Mouse (Mus musculus) natural killer cell, adult 2 months (primary cell): ENCODE data around the gene Spata21.
"Not testable (repeated sequence)": the region's sequence is repeated elsewhere in the genome, so short reads cannot be mapped to it uniquely, and the experiment has no call there.

Source experiments
- DNase-seq, 2 experiments: peaks; one replicate each; pipeline ENCODE4 v3.0.0; 2022; ENCODE audit warnings: low spot score in 2 of 2

Spata21 gene

DNA sequence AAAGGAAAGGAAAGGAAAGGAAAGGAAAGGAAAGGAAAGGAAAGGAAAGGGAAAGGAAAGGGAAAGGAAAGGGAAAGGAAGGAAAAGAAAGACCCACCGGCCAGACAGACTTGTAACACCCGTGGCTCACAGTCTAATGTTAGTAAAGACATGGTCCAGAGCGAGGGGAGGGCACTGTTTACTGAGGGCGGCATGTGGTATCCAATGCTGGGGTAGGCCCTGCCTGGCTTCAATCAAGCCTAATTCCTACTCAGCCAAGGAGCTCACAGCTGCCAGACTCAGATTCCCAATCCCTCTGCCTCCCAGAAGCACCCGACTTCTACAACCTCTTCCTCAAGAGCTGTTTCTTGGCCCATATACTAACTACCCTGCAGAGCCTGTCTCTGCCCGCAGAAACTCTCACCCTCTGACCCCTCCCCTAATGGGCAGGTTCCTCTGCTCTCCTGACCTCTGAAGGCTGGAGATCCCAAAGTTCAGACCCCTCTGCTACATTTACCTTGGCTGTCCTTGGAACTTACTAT is 41.1 kb downstream of the Spata21 start:
- no peak for DNase-seq

GRCm38 (mm10) chr4:141130704-141131342 is 42.7 kb downstream of the Spata21 start:
- no peak for DNase-seq

- no peak for DNase-seq
Observed at GRCm38 (mm10) chr4:141131531-141132061, 43.5 kb downstream of the Spata21 start.

DNA sequence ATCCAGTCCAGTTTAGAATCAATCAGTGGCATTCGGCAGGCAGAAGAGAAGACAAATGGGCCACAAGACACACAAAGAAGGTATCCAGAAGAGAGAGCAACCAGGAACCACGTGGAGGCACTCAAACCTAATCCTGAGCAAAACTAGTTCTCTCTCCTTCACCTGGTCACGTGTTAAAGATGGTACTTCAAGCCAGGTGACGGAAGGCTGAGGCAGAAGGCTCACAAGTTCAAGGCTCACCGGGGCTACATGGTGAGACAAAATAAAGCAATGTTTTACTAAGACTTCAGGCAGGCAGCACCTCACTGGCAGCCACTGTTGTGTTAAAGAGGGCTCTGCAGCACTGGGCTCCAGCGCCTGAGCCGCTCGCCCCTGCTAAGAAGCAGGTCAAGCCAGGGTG is 44.1 kb downstream of the Spata21 start:
- DNase-seq = no peak

- no peak for DNase-seq
Observed at GRCm38 (mm10) chr4:141133227-141133626, 45.1 kb downstream of the Spata21 start.

DNA sequence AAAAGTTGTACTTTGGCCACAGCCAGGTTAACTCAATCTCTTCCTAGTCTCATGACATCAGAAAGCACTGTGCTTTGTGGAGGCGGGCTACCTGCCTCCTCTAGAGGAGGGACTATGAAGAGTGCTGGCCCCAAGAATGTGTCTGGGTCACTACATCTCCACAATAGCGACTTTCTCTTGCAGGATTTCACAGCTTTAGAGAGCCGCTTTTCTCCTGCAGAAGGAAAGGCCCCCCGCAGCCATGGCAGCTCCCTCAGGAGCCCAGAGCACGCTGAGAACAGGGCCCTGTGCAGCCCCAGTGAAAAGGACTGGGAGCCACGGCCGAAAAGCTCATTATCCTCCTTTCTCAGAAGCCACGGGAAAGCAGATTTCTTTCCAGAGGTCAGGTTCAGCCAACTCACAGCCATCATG is 45.9 kb downstream of the Spata21 start:
- no peak for DNase-seq

DNA sequence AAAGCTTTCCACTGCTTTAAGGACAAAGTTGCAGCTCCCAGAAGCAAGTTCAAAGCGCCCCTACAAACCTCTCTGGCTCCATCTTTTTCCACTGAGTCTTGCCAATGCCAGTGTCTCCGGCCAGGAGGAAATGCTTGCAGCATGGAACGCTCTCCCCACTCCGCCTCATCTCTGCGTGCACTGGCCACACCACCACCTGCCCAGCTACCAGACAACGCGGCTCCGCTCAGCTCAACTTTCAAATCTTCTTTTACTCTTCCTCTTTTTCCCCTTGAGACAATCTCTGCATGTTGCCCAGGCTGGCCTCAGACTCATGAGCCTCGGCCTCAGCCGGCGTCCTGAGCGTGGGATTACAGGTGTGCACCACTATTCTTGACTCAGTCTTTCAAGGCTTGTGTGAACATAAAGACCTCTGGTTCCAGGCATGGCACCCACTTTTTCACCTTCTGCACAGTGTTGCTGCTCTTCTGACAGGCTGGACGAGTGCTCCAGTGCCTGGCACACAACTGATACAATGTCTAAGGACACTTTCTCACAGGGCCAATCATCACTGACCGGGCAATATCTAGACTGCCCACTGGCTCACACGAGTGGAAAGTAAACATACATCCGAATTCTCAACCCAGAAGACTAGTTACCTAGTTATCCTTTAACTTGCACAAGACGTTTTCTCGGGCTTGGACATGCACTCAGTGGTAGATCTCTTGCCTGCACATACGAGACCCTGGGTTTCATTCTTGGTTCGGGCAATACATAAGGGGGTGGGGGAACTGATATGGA is 46.8 kb downstream of the Spata21 start:
- DNase-seq = peak in 1 of 2 experiments; percentile 46

- DNase-seq = no peak
Observed at GRCm38 (mm10) chr4:141136126-141136525, 48.0 kb downstream of the Spata21 start.

GRCm38 (mm10) chr4:141137740-141138139 is 49.6 kb downstream of the Spata21 start:
- peak in 1 of 2 experiments; percentile 38 for DNase-seq

GRCm38 (mm10) chr4:141138425-141139115 is 50.4 kb downstream of the Spata21 start:
- no peak for DNase-seq

- peak; percentile 97 to 99 for DNase-seq
Observed at GRCm38 (mm10) chr4:141139116-141139970, 51.2 kb downstream of the Spata21 start, which contains the start of gene Szrd1. Gene Szrd1, minus strand, starts transcription at chr4:141139775.

- not testable (repeated sequence) for DNase-seq
Observed at GRCm38 (mm10) chr4:141140354-141140753, 52.2 kb downstream of the Spata21 start.

GRCm38 (mm10) chr4:141140967-141141366 is 52.8 kb downstream of the Spata21 start:
- DNase-seq = no peak

DNA sequence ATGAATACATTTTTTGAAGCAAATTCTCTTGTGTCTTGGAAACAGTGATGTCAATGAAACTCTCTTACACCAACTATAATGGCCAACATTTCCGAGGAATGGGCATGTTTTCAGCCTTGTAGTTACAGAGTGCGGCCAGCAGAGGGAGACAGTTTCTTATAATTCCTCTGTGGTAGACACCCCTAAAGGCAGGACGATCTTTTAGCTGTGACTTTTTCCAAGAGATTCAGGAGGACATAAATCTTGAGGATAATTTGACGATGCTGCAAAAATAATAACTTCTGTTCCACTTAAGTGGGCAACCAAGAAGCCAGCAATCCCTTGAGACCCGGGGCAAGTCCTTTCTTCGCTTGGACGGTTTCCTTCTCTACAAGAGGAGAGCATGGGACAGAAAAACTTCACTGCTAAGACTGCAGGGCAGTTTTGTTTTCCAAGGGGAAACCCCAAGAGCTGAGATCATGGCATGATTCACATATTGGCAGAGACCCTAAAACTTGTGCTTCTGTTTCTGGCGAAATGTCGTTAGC is 54.2 kb downstream of the Spata21 start:
- peak; percentile 72 to 75 for DNase-seq

DNA sequence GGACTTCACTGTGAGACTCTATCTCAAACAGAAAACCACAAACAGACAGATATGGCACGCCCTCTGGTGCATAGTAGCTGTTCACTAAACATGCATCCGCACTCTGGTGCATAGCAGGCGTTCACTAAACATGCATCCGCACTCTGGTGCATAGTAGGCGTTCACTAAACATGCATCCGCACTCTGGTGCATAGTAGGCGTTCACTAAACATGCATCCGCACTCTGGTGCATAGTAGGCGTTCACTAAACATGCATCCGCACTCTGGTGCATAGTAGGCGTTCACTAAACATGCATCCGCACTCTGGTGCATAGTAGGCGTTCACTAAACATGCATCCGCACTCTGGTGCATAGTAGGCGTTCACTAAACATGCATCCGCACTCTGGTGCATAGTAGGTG is 57.0 kb downstream of the Spata21 start:
- not testable (repeated sequence) for DNase-seq

DNA sequence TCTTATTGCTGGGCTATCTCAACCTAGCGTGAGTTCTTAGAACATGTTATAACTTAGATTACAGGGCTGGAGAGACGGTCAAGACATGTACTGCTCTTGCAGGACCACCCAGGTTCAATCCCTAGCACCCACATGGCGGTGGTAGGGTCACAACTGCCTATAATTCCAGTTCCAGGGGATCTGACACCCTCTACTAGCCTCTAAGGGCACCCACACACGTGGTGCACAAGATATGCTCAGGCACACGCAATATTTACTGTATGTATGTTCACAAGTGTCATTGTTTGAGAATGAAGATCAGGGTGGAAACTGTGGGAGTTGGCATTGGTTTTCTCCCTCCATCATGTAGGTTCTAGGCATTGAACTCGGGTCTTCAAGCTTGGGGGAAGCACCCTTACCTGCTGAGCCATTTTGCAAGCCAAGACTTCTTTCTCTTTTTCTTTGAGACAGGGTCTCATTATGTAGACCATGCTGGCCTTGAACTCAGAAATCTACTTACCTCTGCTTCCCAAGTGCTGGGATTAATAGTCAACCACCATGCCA is 58.4 kb downstream of the Spata21 start:
- no peak for DNase-seq

DNA sequence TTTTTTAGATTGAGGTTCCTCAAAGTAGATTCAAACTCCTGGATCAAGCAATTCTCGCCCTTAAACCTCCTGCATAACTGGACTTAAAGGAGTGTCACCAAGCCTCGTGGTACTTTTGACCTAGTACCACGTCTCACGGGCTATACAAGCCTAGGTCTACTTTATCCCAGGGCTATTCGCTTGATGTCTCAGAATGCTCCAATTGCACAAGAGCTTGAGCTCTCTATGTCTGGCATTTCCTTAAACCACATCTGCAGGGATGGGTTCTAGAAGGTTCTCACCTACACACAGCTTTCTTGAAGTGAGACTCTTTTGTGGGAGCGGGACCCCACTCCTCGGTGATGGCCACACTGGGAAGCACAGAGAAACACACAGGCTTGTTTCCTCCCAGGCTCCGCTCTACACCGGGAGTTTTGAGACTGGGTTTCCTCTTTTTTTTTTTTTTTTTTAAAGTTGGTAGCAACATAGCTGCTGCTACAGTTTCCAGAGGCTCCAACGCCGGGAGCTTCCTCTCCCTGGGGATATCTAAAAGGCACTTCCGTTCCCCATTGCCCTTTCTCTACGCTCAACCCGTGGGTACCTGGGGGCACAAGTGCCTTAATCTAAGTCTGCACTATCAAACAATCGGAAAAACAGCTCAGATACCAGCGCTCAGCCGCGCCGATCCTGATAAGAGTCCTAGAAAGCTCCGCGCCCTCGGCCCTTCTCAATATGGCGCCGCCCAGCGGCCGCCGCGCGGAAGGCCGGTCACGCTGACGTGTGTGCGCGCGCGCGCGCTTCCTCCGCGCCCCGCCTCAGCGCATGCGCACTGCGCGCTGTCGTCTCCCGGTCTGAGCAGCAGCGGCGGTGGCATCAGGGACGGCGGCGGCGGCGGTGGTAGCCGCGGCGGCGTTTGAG is 59.2 kb downstream of the Spata21 start, which contains the start of gene Fbxo42:
Fbxo42 (plus strand) TSS at position 802 of the 897 bp plus-strand sequence.
- DNase-seq = peak; percentile 91 to 95

GRCm38 (mm10) chr4:141148009-141148801 is 60.1 kb downstream of the Spata21 start:
- DNase-seq = peak in 1 of 2 experiments; percentile 22
